Mouse (Mus musculus) monocyte, adult 2 months (primary cell): Measurements from ENCODE around the gene Tmie.

Experiments
- DNase-seq, 2 experiments: peaks; one replicate each; pipeline ENCODE4 v3.0.0; 2022; ENCODE audit warnings: low spot score in 2 of 2, low read depth in 1 of 2

Tmie gene

GRCm38 (mm10) chr9:110879998-110880561 lies at the start of gene Tmie:
TSS of gene Tmie (minus strand) at chr9:110880113.
- DNase-seq = no peak

- no peak for DNase-seq
Observed at GRCm38 (mm10) chr9:110922759-110923158, 42.8 kb upstream of the Tmie start.

GRCm38 (mm10) chr9:110920665-110921419 lies 40.9 kb upstream of the Tmie start:
- no peak for DNase-seq

- no peak for DNase-seq
Observed at GRCm38 (mm10) chr9:110916786-110917185, 36.9 kb upstream of the Tmie start, which contains the start of gene Fam240a. TSS of gene Fam240a (minus strand) at chr9:110916861.

GRCm38 (mm10) chr9:110915466-110915865 lies 35.6 kb upstream of the Tmie start:
- no peak for DNase-seq

GRCm38 (mm10) chr9:110914631-110915236 lies 34.8 kb upstream of the Tmie start:
- DNase-seq = no peak

GRCm38 (mm10) chr9:110909371-110909967 lies 29.6 kb upstream of the Tmie start:
- DNase-seq = no peak

GRCm38 (mm10) chr9:110908631-110909016 lies 28.7 kb upstream of the Tmie start:
- DNase-seq = no peak

GRCm38 (mm10) chr9:110907838-110908630 lies 28.1 kb upstream of the Tmie start:
- no peak for DNase-seq

- DNase-seq = no peak
Observed at GRCm38 (mm10) chr9:110907201-110907837, 27.4 kb upstream of the Tmie start.

GRCm38 (mm10) chr9:110902271-110902670 lies 22.4 kb upstream of the Tmie start:
- DNase-seq = no peak

- no peak for DNase-seq
Observed at GRCm38 (mm10) chr9:110901204-110901603, 21.3 kb upstream of the Tmie start.

- DNase-seq = no peak
Observed at GRCm38 (mm10) chr9:110899451-110900008, 19.6 kb upstream of the Tmie start.

GRCm38 (mm10) chr9:110896595-110896994 lies 16.7 kb upstream of the Tmie start:
- DNase-seq = no peak

GRCm38 (mm10) chr9:110895994-110896393 lies 16.1 kb upstream of the Tmie start:
- DNase-seq = no peak

- DNase-seq = no peak
Observed at GRCm38 (mm10) chr9:110895507-110895906, 15.6 kb upstream of the Tmie start.

- DNase-seq = no peak
Observed at GRCm38 (mm10) chr9:110893429-110893828, 13.5 kb upstream of the Tmie start.

GRCm38 (mm10) chr9:110892552-110892951 lies 12.6 kb upstream of the Tmie start:
- no peak for DNase-seq

GRCm38 (mm10) chr9:110891077-110891828 lies 11.3 kb upstream of the Tmie start:
- no peak for DNase-seq
